Mouse (Mus musculus) CD8-positive naive resting alpha-beta T cell, adult 2 months (primary cell): ENCODE data around the gene Cdc14a.

Source experiments
- DNase-seq, 2 experiments: peaks; one replicate each; pipeline ENCODE4 v3.0.0; 2022; ENCODE audit warnings: low read depth in 2 of 2, low spot score in 2 of 2

Gene Cdc14a

GRCm38 (mm10) chr3:116281663-116282062 lies 142.2 kb downstream of the Cdc14a start:
- DNase-seq: no peak

DNA sequence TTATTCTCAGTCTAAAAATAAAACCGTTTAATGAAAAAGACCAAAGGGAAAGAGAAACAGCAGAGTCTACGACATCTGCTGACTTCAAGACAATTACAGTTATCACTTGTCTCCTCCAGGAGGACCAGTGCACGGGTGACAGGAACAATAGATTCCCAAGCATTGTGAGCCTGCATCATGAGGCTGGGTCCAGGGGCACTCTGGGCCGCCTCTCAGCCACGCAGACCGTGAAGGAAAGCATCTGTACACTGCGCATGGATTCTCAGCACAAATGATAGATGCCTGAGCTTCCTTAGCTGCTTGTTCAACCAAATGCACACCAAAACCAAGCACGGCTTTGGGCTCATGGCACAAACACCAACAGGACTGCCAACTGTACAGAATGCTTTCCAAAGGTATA lies 146.7 kb downstream of the Cdc14a start:
- no peak for DNase-seq

- DNase-seq: no peak
Measured at GRCm38 (mm10) chr3:116271679-116272078, 152.2 kb downstream of the Cdc14a start.

DNA sequence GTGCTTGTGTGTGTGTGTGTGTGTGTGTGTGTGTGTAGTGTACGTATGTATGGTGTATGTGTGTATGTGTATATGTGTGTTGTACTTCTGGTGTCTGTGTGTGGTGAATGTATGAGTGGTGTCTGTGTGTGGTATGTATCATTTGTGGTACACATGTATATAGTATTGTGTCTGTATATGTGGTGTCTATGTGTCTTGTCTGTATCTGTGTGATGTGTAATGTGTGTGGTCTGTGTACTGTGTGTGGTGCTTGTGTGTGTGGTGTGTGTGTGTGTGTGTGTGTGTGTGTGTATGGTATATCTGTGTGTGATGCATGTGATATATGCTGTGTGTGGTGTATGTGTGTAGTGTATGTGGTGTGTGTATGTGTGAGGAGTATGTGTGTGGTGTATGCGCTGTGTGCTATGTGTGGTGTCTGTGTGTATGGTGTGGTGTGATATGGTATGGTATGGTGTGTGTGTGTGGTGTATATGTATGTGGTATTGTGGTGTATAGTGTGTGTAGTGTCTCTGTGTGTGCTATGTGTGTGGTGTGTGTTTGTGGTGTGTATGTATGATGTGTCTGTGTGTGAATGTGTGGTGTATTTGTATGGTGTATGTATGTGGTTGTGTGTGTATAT lies 156.7 kb downstream of the Cdc14a start:
- DNase-seq: no peak

DNA sequence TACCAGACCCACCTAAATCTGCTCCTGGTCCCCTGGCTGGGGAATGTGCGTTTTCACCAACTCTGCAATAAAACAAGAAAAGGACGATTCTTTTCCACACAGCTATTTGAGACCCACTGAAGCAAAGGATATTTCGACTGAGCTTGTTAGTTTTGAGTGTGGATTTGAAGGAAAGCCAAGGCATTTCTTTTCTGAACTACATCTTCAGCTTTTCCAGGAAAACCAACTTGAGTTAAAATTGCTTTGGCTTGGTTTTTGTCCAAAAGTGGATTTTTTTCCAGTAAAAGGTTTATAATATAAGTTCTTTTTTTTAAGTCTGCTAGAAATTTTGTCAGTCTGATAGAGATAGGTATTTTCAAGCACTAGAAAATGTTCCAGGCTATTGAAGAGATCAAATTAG lies 157.5 kb downstream of the Cdc14a start:
- DNase-seq: no peak

- no peak for DNase-seq
Measured at GRCm38 (mm10) chr3:116263977-116264376, 159.9 kb downstream of the Cdc14a start.

DNA sequence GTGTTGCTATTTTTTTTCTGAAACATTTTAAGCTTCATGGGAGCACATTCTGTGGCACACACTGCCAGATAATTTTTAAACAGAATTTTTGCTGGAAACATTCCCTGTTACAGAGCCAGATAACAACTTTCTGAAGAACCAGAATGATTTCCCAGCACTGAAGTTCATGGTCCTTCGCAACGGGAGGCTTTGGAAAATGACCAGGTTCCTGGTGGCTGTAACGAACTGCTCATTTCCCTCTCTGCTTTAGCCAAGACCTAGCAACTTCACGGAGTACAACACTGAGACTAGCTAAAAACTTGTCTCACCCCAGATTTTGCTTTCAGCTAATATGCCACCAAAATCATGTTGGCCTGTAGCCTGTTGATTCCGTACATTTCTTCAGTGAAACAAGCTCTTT lies 160.8 kb downstream of the Cdc14a start:
- no peak for DNase-seq

DNA sequence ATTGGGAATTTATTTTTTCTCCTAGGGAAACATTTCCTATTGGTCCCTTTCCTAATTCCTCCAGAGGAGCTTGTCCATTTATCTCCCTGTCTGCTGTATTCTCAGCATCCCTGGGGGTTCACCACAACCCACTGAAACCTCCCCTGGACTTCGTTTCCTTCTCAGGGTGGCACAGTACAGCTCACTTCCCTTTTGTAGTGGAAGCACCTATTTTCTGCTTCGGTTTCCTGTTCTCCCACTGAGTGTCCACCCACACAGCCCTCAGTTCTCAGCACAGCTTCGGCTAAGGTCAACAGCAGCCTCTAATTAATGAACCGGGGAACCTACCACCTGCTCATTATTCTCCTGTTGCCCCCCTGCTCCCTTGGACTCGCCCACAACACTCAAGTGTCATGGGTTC lies 167.7 kb downstream of the Cdc14a start:
- no peak for DNase-seq

DNA sequence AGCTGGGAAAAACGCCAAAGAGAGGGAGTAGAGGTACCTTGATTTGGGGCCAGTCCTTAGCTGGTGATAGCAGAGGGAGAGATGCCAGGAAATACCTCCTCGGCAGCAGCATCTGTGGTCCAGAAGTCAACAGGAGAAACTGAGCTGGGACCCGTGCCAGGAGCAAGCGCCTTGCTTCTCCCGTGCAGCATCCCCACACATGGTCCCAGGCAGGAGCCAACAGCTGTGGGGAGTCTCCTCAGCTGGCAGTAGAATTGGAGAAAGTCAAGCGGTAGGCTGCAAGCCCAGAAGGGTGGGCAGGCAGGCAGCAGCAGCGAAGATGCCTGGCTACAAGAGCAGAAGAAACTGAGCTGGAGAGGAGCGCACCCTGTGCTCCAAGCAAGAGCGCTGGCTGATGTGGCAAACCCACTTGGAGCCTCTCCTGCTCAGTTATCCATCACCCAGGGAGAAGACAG lies 170.7 kb downstream of the Cdc14a start, which contains the start of gene Gpr88:
Gene Gpr88 (minus strand): TSS at position 427 of the 455 bp plus-strand sequence.
- no peak for DNase-seq

DNA sequence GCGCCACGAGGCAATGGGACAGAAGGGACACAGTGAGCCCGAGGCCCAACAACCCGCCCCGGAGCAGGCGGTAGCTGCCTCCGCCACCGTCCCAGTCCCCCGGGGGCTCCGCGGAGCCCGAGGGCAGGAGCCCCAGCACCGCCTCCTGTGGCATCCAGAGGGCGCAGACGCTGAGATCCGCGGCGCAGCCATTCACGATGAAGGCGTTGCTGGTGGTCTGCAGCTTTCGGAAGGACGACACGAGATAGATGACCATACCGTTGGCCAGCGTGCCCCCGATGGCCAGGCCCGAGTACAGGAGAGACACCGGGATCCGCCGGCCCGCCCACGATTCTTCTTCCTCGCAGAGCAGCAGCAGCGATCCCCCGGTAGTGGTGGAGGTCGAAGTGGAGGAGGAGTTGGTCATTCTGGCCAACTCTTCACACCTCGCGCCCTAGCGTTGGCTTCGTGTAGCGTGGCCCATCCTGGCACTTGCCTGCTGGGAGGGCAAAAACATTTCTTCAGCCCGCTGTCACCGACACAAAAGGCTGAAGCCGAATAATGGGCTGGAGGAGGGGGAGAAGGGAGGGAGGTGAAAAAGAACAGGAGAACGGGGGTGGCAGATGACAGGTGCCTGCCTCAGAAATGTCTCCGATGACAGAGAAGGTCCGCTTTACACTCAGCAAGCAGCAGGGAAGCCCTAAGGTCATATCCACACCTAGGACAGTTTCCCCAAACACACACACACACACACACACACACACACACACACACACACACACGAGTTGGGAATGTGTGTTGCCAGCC lies 171.4 kb downstream of the Cdc14a start:
- DNase-seq: no peak

DNA sequence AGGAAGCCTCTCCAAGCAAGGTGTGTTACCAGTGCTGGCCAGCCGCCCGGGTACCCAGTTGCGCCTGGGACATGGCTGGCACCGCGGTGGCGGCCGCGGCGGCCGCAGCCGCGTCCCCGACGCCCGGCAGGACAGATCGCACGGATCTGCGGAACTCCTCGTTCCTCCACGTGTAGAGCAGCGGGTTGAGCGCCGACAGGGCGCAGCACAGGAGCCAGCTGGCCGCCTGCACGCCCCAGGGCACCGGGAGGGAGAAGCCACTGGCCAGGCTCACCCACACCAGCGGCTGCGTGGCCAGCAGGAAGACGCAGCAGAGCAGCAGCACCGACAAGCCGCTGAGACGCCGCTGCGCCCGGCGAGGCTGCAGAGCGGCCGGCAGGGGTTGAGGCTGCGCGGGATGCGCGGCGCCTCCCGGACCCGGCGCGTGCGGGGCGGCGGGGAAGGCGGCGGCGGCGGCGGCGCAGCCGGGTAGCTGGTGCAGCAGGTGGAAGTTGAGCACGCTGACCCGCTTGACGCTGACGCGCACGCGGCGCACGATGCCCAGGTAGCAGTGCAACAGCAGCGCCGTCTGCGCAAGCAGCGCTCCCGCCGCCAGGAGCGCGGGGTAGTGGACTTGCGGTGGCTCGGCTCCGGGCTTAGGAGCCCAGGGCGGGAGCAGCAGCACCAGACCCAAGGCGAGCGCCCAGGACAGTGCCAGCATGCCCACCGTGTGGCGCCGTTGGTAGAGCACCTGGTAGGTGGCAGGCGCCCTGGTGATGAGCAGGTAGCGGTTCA lies 172.2 kb downstream of the Cdc14a start:
- no peak for DNase-seq

GRCm38 (mm10) chr3:116249026-116249425 lies 174.8 kb downstream of the Cdc14a start:
- DNase-seq: no peak

- DNase-seq: no peak
Measured at GRCm38 (mm10) chr3:116244476-116244875, 179.4 kb downstream of the Cdc14a start.

DNA sequence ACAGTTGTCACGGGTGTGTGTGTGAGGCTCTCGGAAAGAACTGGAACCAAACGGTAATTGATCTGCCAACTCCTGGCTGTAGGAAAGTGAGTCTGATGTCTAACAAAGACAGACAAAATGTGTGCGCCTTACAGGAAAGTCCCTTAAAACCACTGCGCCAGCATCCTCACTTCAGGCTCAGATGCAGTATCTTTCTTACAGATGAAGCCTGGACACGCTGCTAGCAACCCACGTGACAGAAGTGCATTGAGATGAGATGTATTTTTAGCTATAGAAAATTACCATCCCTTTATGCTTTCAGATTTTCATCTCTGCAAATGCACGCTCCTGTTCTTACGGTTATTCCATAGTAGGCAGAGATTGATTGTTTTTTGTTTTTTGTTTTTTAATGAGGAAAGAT lies 181.1 kb downstream of the Cdc14a start:
- DNase-seq: no peak

DNA sequence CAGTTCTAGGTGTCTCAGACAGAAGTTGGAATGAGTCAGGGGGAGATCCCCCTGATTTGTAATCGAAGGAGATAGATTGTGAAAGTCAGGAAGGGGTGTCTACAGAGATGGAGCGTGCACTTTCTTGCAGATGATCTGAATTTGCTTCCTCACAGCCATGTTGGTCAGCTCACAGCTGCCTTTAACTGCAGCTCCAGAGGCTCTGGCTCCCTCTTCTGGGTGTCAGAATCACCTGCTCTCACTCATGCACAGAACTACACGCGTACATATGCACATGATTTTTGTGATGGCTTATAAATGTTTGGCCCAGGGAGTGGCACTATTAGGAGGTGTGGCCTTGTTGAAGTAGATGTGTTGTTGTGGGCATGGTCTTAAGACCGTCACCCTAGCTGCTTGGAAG lies 186.3 kb downstream of the Cdc14a start:
- DNase-seq: no peak

GRCm38 (mm10) chr3:116236856-116237255 lies 187.0 kb downstream of the Cdc14a start:
- no peak for DNase-seq

- DNase-seq: no peak
Measured at GRCm38 (mm10) chr3:116233515-116233914, 190.3 kb downstream of the Cdc14a start.

- no peak for DNase-seq
Measured at GRCm38 (mm10) chr3:116232763-116233162, 191.1 kb downstream of the Cdc14a start.

DNA sequence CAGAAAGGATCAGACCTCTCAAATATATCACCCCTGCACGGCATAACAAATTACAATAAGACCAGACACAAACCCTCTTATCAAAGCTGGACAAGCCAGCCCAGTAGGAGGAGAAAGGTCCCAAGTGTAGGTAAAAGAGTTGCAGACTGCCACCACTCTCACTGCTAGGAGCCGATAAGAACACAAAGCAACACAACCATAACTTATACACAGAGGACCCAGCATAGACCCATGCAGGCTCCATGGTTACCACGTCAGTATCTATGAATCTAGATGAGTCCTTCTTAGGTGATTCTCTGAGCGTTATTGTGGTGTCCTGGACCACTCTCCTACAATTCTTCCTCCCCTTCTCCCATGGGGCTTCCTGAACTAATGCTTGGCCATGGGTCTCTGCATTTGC lies 194.5 kb downstream of the Cdc14a start:
- no peak for DNase-seq

DNA sequence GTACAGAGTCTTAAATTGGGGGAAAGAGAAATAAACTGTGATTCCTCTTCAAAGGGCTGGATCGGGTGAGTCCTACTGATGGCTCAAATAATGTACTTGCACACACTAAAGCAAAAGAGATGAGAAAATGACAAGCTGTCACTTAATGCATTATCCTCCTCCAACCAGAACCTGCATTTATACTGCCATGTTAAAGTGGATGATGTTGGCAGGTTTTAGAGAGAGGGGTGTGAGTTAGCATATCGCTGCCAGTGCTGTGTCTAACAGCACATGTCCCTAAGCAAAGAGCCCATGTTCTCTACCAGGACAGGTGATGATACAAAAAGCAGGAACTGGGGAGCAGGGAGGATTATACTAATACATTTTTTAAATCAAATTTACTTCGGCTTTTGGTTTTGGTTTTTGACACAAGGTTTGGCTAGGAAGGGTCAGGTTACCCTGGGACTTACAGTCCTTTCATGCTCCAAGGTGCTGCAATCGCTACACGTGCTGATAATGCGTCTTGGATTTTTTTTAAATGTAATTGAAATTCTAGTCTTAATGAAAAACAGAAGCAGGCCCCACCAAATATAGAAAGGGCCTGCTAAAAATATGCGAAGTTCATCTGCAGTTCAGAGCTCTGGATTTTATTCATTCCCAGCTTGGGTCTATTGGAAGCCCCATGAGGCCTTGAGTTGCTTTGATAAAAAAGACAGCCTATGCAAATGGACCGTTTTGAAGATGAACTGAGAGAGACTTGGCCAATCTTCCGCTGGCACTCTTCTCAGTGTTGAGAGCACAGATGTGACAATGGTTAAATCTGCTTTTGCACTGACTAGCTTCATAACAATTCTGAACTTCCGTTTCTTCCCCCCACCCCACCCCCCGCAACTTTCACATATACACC lies 195.2 kb downstream of the Cdc14a start:
- DNase-seq: no peak

GRCm38 (mm10) chr3:116227383-116227782 lies 196.4 kb downstream of the Cdc14a start:
- DNase-seq: no peak
